Mouse (Mus musculus) embryonic facial prominence, embryonic 14.5 days (tissue): ENCODE measurements around the gene Cwc22. TPM values are rescaled to one million over a fixed set of nuclear protein-coding genes. Genes with fewer than 3 reads are reported as not detected.

Source experiments
- ATAC-seq: fragments of 200-750 bp; cut with Nextera tagmentation; 2 replicates; pipeline ENCODE4 v1.8.0; 2017; ENCODE audit warnings: low read depth, moderate number of reproducible peaks, moderate TSS enrichment
- DNase-seq: peaks from one replicate; pipeline ENCODE4 v3.0.0-alpha.2; 2015; ENCODE audit warnings: low spot score
- H3K27ac ChIP-seq: fragments of 300-500 bp; sonication (generic); replicated peaks from 2 replicates; pipeline ENCODE4 v1.5.1; 2014; ENCODE audit warnings: low read depth, mild to moderate bottlenecking, low read length, moderate library complexity
- H3K27me3 ChIP-seq: fragments of 300-500 bp; sonication (generic); replicated peaks from 2 replicates; pipeline ENCODE4 v1.6.1; 2014; ENCODE audit warnings: low read length; ENCODE audit not compliant: control insufficient read depth, insufficient read depth
- H3K36me3 ChIP-seq: fragments of 300-500 bp; sonication (generic); 2 replicates; pipeline ENCODE4 v1.6.1; 2014; ENCODE audit warnings: low read length, mixed read lengths; ENCODE audit not compliant: control insufficient read depth, insufficient read depth
- H3K4me1 ChIP-seq: fragments of 300-500 bp; sonication (generic); 2 replicates; pipeline ENCODE4 v1.6.1; 2014; ENCODE audit warnings: antibody characterized with exemption, low read length; ENCODE audit not compliant: control insufficient read depth, insufficient read depth
- H3K4me2 ChIP-seq: fragments of 300-500 bp; sonication (generic); 2 replicates; pipeline ENCODE4 v1.6.1; 2014; ENCODE audit warnings: low read depth, mild to moderate bottlenecking, low read length, moderate library complexity, mixed read lengths
- H3K4me3 ChIP-seq: fragments of 300-500 bp; sonication (generic); 2 replicates; pipeline ENCODE4 v1.5.1; 2014; ENCODE audit warnings: low read depth, mild to moderate bottlenecking, low read length
- H3K9ac ChIP-seq: fragments of 300-500 bp; sonication (generic); 2 replicates; pipeline ENCODE4 v1.6.1; 2014; ENCODE audit warnings: low read depth, mild to moderate bottlenecking, low read length, moderate library complexity, mixed read lengths
- H3K9me3 ChIP-seq: fragments of 300-500 bp; sonication (generic); 2 replicates; pipeline ENCODE4 v1.6.1; 2016; ENCODE audit warnings: low read length; ENCODE audit not compliant: control insufficient read depth
- WGBS: fragments of 180-500 bp; shearing (Covaris S2); extraction: QIAGEN DNeasy Blood & Tissue Kit; methylation state at CpG from one replicate; pipeline ENCODE4 v1.1.7; 2014; 5-methylcytosine and 5-hydroxymethylcytosine counted together
- polyA plus RNA-seq: library from polyadenylated mRNA; unstranded; fragments of >200 nt; fragmentation: Nextera tagmentation; extraction: Ambion mirVana; gene quantifications from 2 replicates; pipeline ENCODE4 v1.2.1, GENCODE M21; 2014

Cwc22 gene
- polyA plus RNA-seq, 1 experiment from 2014 or later: 26.6 TPM

DNA sequence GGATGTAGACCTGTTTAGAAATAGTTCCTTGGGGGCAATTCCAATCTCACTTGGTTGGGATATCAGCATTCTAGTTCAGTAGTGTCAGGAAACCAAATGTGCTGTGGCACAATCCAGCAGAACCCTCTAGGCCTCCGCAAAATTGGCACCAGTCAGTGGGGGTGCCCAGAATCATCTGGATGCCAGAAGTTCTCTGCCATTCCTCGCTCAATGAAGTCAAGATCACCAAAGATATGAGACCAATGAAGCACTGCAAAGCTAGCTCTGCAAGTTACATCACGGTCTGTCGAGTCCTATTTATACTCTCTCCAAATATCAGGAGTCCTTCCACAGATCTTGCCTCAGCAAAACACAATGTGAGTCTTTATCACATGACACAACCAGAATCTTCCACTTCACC, 35.7 kb upstream of the Cwc22 start:
- WGBS: 91% methylated on average over 4 of the region's 4 CpGs
- Histone ChIP-seq H3K27me3 (no peaks in the 10 kb centered on the region), H3K4me2 (no peak overlapping the region), H3K9me3 (peaks cover 5% of the 10 kb centered on the region; the same call in 1 of the 2 replicates), H3K9ac (no peak overlapping the region), H3K4me1 (no peaks in the 10 kb centered on the region), H3K36me3 (no peaks in the 10 kb centered on the region), H3K27ac (no peak overlapping the region), H3K4me3 (no peak overlapping the region)
- no peak for DNase-seq
- ATAC-seq: no peak

DNA sequence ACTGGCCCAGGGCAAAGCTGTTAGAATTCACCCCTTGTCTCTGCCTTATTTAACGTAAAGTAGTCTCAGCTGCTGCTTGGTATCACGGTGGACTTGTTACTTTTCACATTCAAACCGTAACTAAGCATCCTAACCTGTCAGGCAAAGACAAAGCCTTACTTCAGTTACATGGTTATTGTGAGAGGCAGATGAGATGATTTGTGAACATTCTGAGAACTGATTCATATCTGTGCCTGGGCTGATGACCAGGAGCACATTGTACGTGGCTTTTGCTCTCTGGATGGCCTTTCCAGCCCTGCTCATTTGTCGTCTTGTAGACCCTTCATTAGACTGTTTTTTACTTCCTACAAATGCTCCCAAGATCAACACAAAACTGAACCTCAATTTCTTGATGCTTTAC, 34.5 kb upstream of the Cwc22 start:
- H3K27ac ChIP-seq: no peak overlapping the region
- peaks cover 5% of the 10 kb centered on the region; the same call in 1 of the 2 replicates for H3K9me3 ChIP-seq
- ATAC-seq (no peak), DNase-seq (no peak)
- WGBS: 88% methylated on average over 5 of the region's 5 CpGs
- no peaks in the 10 kb centered on the region for H3K36me3 ChIP-seq
- H3K4me2 ChIP-seq: no peak overlapping the region
- no peak overlapping the region for H3K9ac ChIP-seq
- H3K4me1 ChIP-seq: no peaks in the 10 kb centered on the region
- H3K4me3 ChIP-seq: no peak overlapping the region
- no peaks in the 10 kb centered on the region for H3K27me3 ChIP-seq

DNA sequence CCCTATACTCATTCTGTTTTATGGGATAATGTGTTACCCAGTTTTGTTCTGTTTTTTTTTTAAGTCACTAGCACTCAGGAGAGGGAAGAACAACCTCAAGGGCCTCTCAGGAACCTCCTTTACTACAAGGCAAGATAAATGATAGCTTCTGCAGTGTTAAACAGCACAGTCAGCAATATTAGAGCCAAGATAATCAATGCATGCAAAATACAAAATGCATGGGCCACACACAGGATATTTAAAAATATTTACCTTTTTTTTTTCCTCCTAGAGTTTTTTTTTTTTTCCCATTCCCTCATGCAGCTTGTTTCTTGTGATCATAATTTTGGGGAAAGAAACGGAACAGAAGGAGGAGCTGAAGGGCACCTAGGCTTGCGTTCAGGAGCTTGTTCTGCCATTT, 33.3 kb upstream of the Cwc22 start:
- Histone ChIP-seq H3K4me1 (no peaks in the 10 kb centered on the region), H3K9me3 (peaks cover 5% of the 10 kb centered on the region; the same call in 1 of the 2 replicates), H3K36me3 (no peaks in the 10 kb centered on the region), H3K4me2 (no peak overlapping the region), H3K4me3 (no peak overlapping the region), H3K27ac (no peak overlapping the region), H3K9ac (no peak overlapping the region), H3K27me3 (no peaks in the 10 kb centered on the region)
- DNase-seq (no peak), ATAC-seq (no peak)
- 94% methylated on average over 2 of the region's 2 CpGs for WGBS

DNA sequence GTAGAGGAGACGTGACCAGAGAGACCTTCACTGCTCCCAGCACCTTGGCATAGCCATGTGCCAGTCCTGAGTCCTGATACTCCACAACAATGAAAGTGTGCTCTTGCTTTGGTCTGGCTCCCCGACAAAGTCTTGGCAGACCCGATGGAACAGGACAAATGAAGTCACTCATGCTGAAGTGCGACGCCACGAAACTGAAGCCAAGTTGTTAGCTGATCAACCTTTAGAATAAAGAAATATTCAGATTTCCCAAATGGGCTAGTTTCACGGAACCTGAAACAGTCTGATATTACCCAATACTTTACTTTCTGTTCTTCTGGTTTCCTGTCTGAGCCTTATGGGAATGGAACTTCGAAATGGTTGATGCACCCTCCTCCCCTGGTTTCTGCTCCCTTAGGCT, 32.9 kb upstream of the Cwc22 start:
- no peak for ATAC-seq
- Histone ChIP-seq H3K4me1 (no peaks in the 10 kb centered on the region), H3K36me3 (no peaks in the 10 kb centered on the region), H3K4me2 (no peak overlapping the region), H3K9ac (no peak overlapping the region), H3K27me3 (no peaks in the 10 kb centered on the region), H3K27ac (no peak overlapping the region), H3K4me3 (no peak overlapping the region), H3K9me3 (peaks cover 5% of the 10 kb centered on the region; the same call in 1 of the 2 replicates)
- WGBS: 91% methylated on average over 8 of the region's 8 CpGs
- DNase-seq: no peak

DNA sequence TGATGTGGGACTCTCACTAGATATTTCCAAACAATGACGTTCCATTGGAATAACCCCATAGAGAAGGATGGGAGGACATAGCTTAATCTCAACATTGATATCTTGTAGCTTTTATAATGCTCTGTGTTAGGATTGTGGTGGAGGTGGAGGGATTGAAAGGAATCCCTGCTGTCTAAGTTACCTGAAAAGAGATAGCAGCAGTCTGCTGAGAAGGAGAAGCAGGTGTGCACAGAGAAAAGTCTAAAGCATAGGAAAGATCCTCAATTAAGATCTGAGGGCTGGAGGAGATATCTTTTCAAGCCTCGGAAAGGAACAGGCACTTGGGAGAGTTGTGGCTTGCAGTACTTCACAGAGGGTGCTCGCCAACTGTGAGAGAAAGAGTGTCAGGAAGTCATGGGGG, 32.1 kb upstream of the Cwc22 start:
- H3K27me3 ChIP-seq: no peaks in the 10 kb centered on the region
- DNase-seq (no peak), ATAC-seq (no peak)
- no peaks in the 10 kb centered on the region for H3K4me1 ChIP-seq
- WGBS: 87% methylated on average over 3 of the region's 3 CpGs
- no peaks in the 10 kb centered on the region for H3K36me3 ChIP-seq
- H3K4me2 ChIP-seq: no peak overlapping the region
- H3K4me3 ChIP-seq: no peak overlapping the region
- peaks cover 5% of the 10 kb centered on the region; the same call in 1 of the 2 replicates for H3K9me3 ChIP-seq
- no peak overlapping the region for H3K27ac ChIP-seq
- no peak overlapping the region for H3K9ac ChIP-seq

DNA sequence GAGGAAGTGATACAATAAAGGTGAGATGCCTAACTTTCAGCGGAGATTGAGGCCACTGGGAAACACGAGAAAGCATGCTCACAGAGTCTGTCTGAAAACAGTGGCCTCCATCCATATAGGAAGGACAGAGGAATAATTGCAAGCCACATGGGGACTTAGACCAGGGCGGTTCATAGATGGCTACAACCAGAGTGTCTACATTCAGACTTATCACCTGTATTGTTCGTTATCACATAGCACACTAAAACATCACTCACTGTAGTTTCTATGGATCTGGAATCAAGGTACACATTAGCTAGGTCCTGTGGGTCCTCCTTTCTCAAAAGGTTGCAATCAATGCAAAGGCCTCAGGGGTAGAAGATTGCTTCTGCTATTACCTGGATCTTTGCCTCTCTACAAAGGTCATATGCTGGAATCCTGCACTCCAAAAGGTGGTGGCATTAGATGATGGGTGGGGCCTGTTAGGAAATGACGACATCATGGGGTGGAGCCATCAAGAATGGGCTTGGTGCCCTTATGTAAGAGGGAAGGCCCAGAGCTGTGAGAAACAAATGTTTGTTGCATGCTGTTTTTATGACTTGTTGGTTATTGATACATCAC, 30.2 kb upstream of the Cwc22 start:
- Histone ChIP-seq H3K36me3 (no peaks in the 10 kb centered on the region), H3K9me3 (no peaks in the 10 kb centered on the region), H3K4me3 (no peak overlapping the region), H3K4me2 (no peak overlapping the region), H3K4me1 (no peaks in the 10 kb centered on the region), H3K27me3 (no peaks in the 10 kb centered on the region), H3K27ac (no peak overlapping the region), H3K9ac (no peak overlapping the region)
- WGBS: 82% methylated on average over 5 of the region's 5 CpGs
- DNase-seq (no peak), ATAC-seq (no peak)

DNA sequence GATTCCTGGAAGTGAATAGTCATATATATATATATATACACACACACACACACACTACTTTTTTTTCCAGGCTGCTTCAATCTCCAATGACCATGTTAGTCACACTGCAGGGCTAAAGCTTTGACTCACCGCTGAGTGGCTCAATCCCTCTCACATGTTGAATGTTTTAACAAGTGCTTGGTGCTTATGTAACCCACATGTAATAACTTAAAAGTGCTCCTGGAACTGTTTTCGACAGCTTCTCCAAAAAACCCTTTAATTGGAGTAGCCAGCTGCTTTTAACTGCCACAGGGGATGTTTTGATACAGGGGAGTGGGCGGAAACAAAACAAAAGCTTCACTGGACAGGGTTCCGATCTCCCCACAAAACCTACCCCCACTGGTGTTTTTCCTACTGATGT, 29.4 kb upstream of the Cwc22 start:
- ATAC-seq: no peak
- H3K36me3 ChIP-seq: no peaks in the 10 kb centered on the region
- DNase-seq: peak; percentile 41
- 37% methylated on average over 4 of the region's 4 CpGs for WGBS
- no peak overlapping the region for H3K9ac ChIP-seq
- no peak overlapping the region for H3K4me3 ChIP-seq
- H3K4me1 ChIP-seq: no peaks in the 10 kb centered on the region
- H3K9me3 ChIP-seq: no peaks in the 10 kb centered on the region
- no peak overlapping the region for H3K27ac ChIP-seq
- no peaks in the 10 kb centered on the region for H3K27me3 ChIP-seq
- no peak overlapping the region for H3K4me2 ChIP-seq

DNA sequence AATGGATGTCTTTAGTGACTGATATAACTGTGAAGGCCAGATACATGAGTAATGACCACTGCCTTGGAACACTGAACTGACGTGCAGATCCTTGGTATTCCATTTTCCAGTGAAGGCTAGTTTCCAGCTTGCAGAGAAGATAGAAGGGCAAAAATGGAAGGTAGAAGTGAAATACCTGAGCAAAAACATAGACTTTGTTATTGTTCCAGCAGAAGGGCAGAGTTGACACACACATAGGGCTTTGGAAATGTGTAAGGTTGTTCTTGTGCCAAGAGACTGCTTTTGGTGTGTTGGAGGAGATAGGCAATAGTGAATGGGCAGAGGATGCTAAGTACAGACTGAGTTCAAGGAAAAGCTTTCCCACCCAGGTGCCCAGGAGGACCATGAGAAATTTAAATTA, 28.8 kb upstream of the Cwc22 start:
- H3K36me3 ChIP-seq: no peaks in the 10 kb centered on the region
- no peak for DNase-seq
- no peak overlapping the region for H3K9ac ChIP-seq
- no peaks in the 10 kb centered on the region for H3K27me3 ChIP-seq
- no peaks in the 10 kb centered on the region for H3K4me1 ChIP-seq
- no peak for ATAC-seq
- whole genome bisulfite sequencing: 80% methylated on average over 1 of the region's 1 CpGs
- H3K4me2 ChIP-seq: no peak overlapping the region
- no peak overlapping the region for H3K4me3 ChIP-seq
- no peak overlapping the region for H3K27ac ChIP-seq
- no peaks in the 10 kb centered on the region for H3K9me3 ChIP-seq

DNA sequence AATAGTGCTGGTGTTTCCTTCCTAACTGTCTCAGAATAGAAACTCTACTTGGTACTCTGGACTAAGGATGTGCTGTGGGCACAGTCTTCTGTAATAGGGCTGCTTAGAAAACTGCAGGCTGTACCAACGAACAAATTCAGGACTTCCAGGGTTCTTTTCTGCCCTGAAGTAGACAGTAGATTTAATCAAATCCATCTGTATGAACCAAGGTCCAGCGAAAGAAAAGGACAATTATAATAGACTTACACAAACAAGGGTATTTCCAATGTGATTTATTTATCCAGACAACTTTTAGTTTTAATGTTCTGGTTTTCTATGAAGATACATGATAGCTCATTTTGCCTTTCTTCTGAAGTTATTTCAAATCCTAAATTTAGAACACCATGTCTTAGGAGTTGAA, 28.2 kb upstream of the Cwc22 start:
- no peak overlapping the region for H3K4me2 ChIP-seq
- no peaks in the 10 kb centered on the region for H3K4me1 ChIP-seq

More for the DNA sequence above, 28.2 kb upstream of the Cwc22 start:
- no peaks in the 10 kb centered on the region for H3K27me3 ChIP-seq
- ATAC-seq: no peak
- H3K27ac ChIP-seq: no peak overlapping the region
- no peak overlapping the region for H3K9ac ChIP-seq
- no peaks in the 10 kb centered on the region for H3K36me3 ChIP-seq
- no peak overlapping the region for H3K4me3 ChIP-seq
- no peak for DNase-seq
- H3K9me3 ChIP-seq: no peaks in the 10 kb centered on the region
- WGBS: 42% methylated on average over 2 of the region's 2 CpGs
